Comparison of ENCODE assay signal across 31 mouse cellular contexts in genomic region chr14:17781921-17782320, GRCm38 (mm10).
A peak's percentile ranks its signal among the peaks of the same experiment; 100 is the strongest.
DNase-seq lines count a peak whose midpoint lies in the region; ATAC-seq and TF ChIP-seq lines count a peak whose summit lies in the region.
"Had no signal": no experiment of that assay in that cellular context is flagged by ENCODE, and none has a peak within 500 bp of the region (broad histone marks: within the 10 kb centered on the region; RNA-seq: fewer than 3 reads in every experiment).

No protein-coding gene starts in this region.

- no peaks in the 10 kb centered on the region for H3K9me3 ChIP-seq in limb, embryonic 11.5 days (ENCODE audit: control insufficient read depth, low read length)
- H3K9me3 ChIP-seq: embryonic facial prominence, embryonic 13.5 days; forebrain, embryonic 12.5 days; G1E; heart, embryonic 12.5 days; heart, embryonic 15.5 days; intestine, embryonic 15.5 days had no signal

- no peaks in the 10 kb centered on the region for H3K36me3 ChIP-seq in limb, embryonic 11.5 days (ENCODE audit: control insufficient read depth, insufficient read depth, low read length)
- H3K36me3 ChIP-seq: embryonic facial prominence, embryonic 13.5 days; forebrain, embryonic 12.5 days; heart, embryonic 12.5 days; heart, embryonic 15.5 days; intestine, embryonic 15.5 days had no signal

- no peaks in the 10 kb centered on the region for H3K27me3 ChIP-seq in limb, embryonic 11.5 days (ENCODE audit: control insufficient read depth, insufficient read depth, low read length)
- no peaks in the 10 kb centered on the region for H3K27me3 ChIP-seq in cerebellum, adult 2 months (ENCODE audit: control insufficient read depth, insufficient read depth, low read length)
- H3K27me3 ChIP-seq: CH12.LX; embryonic facial prominence, embryonic 13.5 days; forebrain, embryonic 12.5 days; heart, embryonic 12.5 days; heart, embryonic 15.5 days; intestine, embryonic 15.5 days; Patski had no signal

- ATAC-seq in limb, embryonic 11.5 days (ENCODE audit: insufficient number of reproducible peaks, low FRiP score, low TSS enrichment, low read depth), result peak; percentile 26; the same call in 1 of the 2 replicates
- no peak for ATAC-seq in granulocyte monocyte progenitor cell, adult 5-6 weeks (replicated peaks; ENCODE audit: poor library complexity, severe bottlenecking)
- ATAC-seq: forebrain, embryonic 16.5 days; intestine, embryonic 15.5 days; Patski had no signal

- TF ChIP-seq CTCF in cerebellum, adult 2 months (IDR thresholded peaks at IDR 0.05; ENCODE audit: borderline replicate concordance, insufficient read depth, low read depth, low read length), result no peak

- H3K4me1 ChIP-seq in limb, embryonic 11.5 days (ENCODE audit: control insufficient read depth, insufficient read depth, low read length), result peaks cover 10% of the 10 kb centered on the region
- H3K4me1 ChIP-seq in cerebellum, adult 2 months (ENCODE audit: control insufficient read depth, insufficient read depth, low read length), result no peaks in the 10 kb centered on the region
- H3K4me1 ChIP-seq: intestine, embryonic 15.5 days had no signal

- H3K4me3 ChIP-seq in limb, embryonic 11.5 days (ENCODE audit: low read depth, low read length), result no peak overlapping the region
- H3K4me3 ChIP-seq in cerebellum, adult 2 months (replicated peaks; ENCODE audit: insufficient read depth, low read depth, low read length), result no peak overlapping the region
- H3K4me3 ChIP-seq: embryonic facial prominence, embryonic 13.5 days; erythroblast, embryonic 14.5 days; forebrain, embryonic 12.5 days; heart, embryonic 12.5 days; heart, embryonic 15.5 days; intestine, embryonic 15.5 days had no signal

- 14% methylated on average over 4 of the region's 4 CpGs for WGBS in limb, embryonic 11.5 days
- WGBS in cerebellum, adult 2 months, result 91% methylated on average over 4 of the region's 4 CpGs

- no peak overlapping the region for H3K9ac ChIP-seq in limb, embryonic 11.5 days (ENCODE audit: low read length)
- H3K9ac ChIP-seq: embryonic facial prominence, embryonic 13.5 days; forebrain, embryonic 12.5 days; heart, embryonic 12.5 days; heart, embryonic 15.5 days; hindbrain, embryonic 14.5 days; intestine, embryonic 15.5 days had no signal

- TF ChIP-seq POLR2A in cerebellum, adult 2 months (IDR thresholded peaks at IDR 0.05; ENCODE audit: borderline replicate concordance, insufficient read depth, low read length), result no peak

- H3K27ac ChIP-seq in limb, embryonic 11.5 days (replicated peaks; ENCODE audit: low read depth, low read length), result no peak overlapping the region
- no peak overlapping the region for H3K27ac ChIP-seq in cerebellum, adult 2 months (ENCODE audit: insufficient read depth, low read length)
- H3K27ac ChIP-seq: embryonic facial prominence, embryonic 13.5 days; forebrain, embryonic 12.5 days; heart, embryonic 15.5 days; hindbrain, embryonic 14.5 days; intestine, embryonic 15.5 days had no signal

- no peak overlapping the region for H3K4me2 ChIP-seq in limb, embryonic 11.5 days (ENCODE audit: low read depth, severe bottlenecking)
- H3K4me2 ChIP-seq: embryonic facial prominence, embryonic 13.5 days; forebrain, embryonic 12.5 days; heart, embryonic 12.5 days; heart, embryonic 15.5 days; hindbrain, embryonic 14.5 days; intestine, embryonic 15.5 days had no signal

- peak; percentile 33 for DNase-seq in embryo, embryonic 10.5 days (ENCODE audit: low spot score)
- DNase-seq in embryo, embryonic 11 days, result no peak
- DNase-seq in heart, adult 11 months, result peak; percentile 51
- DNase-seq in heart, postnatal 4 days, result no peak
- DNase-seq in forelimb bud, embryonic 11.5 days (ENCODE audit: low read depth, low spot score), result peak; percentile 43
- DNase-seq in limb, embryonic 11.5 days (ENCODE audit: low spot score), result no peak
- DNase-seq in cerebellum, adult 2 months, result no peak
- DNase-seq: adrenal gland, postnatal 10 days; adrenal gland, postnatal 36 days; B cell, adult 2 months; cerebellum, adult 18-20 months; cerebellum, adult 9-11 months; cerebellum, postnatal 25 days; gastrocnemius, postnatal 36 days; heart, adult 18-20 months; heart, postnatal 10 days; heart, postnatal 36 days; kidney, adult 11 months; kidney, adult 8-10 months had no signal

Comparison
In these comparisons a context has a peak if more than half of its experiments do, and no peak if none do; other contexts are left out.
1. DNase-seq: peak in embryo, embryonic 10.5 days (single experiment), heart, adult 11 months (single experiment) and forelimb bud, embryonic 11.5 days (single experiment); none in embryo, embryonic 11 days (single experiment), heart, postnatal 4 days (single experiment), limb, embryonic 11.5 days (single experiment) and cerebellum, adult 2 months (0 of 2).